Mouse (Mus musculus) granulocyte monocyte progenitor cell, adult 5-6 weeks (primary cell): ENCODE results near the gene Pcdh9. TPM values are rescaled to one million over a fixed set of nuclear protein-coding genes. Genes with fewer than 3 reads are reported as not detected.

ENCODE experiments used
- ATAC-seq: replicated peaks from 2 replicates; pipeline ENCODE4 v1.8.0; 2016; ENCODE audit warnings: mild to moderate bottlenecking, moderate TSS enrichment, inconsistent platforms; ENCODE audit not compliant: poor library complexity, severe bottlenecking
- total RNA-seq, 2 experiments: library from RNA; stranded (forward) in 1 of 2; stranded (reverse) in 1 of 2; fragments of 200-712, 200-1000 nt in 1 of 2; fragments of >200 nt in 1 of 2; fragmentation: Nextera tagmentation in 1 of 2; gene quantifications; 2 replicates each; pipeline ENCODE4 v1.2.3; 2014 to 2017

Gene Pcdh9
- total RNA-seq (2014; fragmentation: Nextera tagmentation) (0.09 TPM in 1 of 2 replicates, not detected in the other), total RNA-seq (2017) (not detected in 2 replicates)

DNA sequence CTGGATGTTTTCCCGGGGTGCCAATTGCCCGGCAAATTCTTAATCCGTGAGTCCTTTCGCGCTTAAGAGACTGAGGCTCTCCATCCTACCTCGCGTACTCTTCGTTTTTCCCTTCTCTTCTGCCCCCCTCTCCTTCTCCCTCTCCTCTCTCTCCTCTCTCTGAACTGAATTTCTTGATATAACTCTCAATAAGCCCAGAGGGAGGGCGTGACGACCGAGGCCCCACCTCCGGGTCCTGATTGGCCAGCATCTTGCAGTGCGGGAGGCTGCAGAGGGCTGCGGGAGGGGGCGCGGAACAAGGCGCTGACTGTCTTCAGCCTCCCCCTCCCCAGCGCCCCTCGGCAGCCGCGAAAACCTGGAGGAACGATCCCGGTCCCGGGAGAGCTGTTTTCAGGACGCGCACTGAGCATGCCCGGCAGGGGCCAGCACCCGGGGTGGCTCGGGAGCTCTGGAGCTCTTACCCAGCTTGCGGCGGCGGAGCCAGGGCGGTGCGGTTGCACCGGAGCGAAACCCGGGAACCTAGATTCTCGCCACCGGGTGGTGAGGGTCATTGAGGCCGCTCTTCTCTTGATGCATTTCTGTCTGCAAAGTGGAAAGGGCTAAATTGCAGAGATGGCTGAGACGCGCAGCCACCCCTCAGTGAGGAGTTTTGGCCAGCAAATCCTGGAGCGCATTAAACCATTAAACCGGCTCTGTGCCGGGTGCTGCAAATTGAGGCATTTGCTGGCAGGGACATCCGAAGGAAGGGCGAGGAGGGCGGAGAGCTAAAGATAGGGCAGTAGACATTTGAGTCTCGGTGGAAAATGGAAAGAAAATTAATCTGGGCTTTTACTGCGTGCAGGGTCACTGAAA is at the start of gene Pcdh9:
TSS of gene Pcdh9 (minus strand) at position 161 of the 852 bp plus-strand sequence.
- ATAC-seq = peak; percentile 65

DNA sequence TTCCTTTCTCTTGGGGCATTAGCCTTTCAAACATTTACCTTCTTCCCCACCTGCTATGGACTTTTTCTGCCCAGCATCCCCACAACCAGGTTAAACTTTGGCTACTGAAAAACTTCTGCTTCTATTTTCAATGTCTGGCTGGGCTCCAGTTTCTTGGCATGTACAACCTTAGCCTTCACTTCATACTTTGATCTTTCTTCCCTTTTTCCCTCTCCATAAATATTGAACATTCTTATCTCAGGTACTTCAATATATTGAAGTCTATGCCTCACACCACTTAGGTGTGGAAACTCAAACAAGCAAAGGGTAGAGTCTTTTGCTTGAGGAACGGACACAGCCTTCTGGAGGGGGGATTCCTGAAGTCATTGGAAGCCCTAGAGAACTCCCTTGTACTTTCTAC is 16.4 kb upstream of the Pcdh9 start:
- ATAC-seq = no peak

- no peak for ATAC-seq
Observed at GRCm38 (mm10) chr14:93898533-93898932, 8.1 kb upstream of the Pcdh9 start.

DNA sequence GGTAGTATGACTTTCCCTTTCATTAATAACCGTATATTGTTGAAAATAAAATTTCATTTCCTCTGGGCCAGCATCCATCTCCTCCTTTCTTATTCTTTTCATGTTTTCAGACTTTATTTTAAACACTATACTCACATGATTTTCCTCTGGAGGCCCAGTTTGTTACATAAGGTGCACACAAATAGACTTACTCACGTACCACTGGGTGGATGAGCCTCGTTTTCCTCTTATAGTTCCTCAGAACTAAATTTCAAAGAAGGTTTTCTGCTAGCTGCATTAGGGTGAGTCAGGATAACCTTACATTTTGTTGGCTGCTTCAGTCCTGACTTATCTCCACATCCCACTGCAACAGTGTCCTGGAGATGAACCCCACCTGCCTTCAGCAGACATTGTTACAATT is 4.7 kb upstream of the Pcdh9 start:
- no peak for ATAC-seq

GRCm38 (mm10) chr14:93891371-93891746 is 880 bp upstream of the Pcdh9 start:
- no peak for ATAC-seq

DNA sequence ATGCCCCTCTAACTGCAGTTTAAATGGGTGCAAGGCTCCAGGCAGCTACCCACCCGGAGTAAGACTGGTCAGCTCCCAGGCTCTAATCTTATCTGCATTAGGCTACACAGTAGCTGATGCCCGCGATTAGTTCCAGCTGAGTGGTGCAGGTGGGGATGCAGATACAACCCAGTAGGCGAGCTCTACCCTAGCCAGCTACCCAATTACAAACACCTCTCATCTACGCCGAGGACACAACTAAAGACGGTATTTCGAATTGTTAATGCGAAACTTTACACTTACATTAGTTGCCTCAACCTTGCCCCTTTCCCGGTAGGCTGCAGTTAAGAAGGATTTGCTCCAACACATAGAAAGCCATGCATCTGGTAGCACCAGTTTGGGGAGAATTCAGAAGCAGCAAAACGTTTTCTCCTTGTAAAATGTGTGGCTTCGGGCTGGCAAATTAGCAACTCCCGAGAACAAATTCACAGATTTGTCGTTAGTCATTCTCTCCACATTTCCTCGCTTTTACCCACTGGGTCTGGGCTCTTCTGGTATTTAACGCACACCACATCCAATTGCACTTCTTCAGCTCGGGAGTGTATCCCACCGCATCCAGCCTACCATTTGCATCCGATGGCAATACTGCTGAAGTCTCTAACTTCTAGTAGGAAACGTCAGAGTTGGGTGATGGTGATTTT is 500 bp downstream of the Pcdh9 start:
- no peak for ATAC-seq

- no peak for ATAC-seq
Observed at GRCm38 (mm10) chr14:93889231-93889630, 1.2 kb downstream of the Pcdh9 start.

- ATAC-seq = no peak
Observed at GRCm38 (mm10) chr14:93888346-93888745, 2.1 kb downstream of the Pcdh9 start.

DNA sequence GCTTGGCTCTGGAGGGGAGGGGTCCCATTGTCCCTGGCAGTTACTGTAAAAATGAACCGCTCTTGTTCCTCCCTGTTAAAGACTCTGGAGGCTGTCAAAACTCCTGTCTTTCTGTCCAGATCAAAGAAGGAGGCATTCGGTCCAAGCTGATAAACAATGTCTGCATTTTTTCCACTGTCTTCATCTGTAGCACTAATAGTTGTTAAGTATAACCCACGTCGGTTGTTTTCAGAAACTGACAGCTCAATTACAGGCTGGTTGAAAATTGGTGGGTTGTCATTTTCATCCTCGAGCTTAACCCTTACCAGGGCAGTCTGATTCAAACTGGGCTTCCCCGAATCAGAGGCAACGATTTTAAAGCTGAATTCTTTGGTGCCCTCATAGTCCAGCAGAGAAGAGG is 3.4 kb downstream of the Pcdh9 start:
- ATAC-seq = no peak

GRCm38 (mm10) chr14:93885551-93886084 is 4.9 kb downstream of the Pcdh9 start:
- no peak for ATAC-seq

DNA sequence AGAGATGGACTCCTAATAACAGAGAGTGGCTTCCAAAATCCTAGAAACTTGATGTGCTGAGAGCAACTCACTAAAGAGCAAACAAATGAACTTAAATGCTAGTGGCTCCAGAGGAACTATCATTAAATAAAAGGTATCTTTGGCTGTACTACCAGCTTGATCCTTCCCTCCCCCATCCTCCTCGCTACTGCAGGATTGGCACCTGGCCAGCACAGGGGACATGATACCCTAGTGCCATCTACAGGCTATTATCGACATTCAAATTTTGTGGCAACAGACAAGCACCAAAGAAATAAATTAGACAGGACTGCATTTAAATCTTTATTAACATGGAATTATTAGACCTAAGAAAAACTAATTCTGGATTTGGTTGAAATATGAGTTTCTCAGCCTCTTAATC is 6.0 kb downstream of the Pcdh9 start:
- no peak for ATAC-seq

DNA sequence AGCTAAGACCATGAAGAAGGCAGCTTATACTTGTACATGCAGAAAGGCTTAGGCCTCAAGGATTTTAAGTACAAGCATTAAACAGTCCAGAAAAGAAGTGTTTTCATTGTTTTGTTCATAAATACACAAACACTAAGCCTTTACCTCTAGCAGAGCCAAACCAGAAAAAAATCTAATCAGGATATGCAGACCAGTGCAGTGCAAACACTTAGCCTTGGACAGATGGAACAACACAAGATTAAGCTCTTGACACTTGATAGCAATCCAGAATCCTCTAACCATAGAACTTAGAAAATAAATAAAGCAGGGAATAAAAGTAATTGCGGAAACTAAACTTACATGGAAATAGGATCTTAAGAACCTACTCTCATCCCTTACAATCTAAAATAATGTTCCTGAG is 10.4 kb downstream of the Pcdh9 start:
- no peak for ATAC-seq

- no peak for ATAC-seq
Observed at GRCm38 (mm10) chr14:93875968-93876367, 14.5 kb downstream of the Pcdh9 start.

- ATAC-seq = no peak
Observed at GRCm38 (mm10) chr14:93868211-93868610, 22.3 kb downstream of the Pcdh9 start.

DNA sequence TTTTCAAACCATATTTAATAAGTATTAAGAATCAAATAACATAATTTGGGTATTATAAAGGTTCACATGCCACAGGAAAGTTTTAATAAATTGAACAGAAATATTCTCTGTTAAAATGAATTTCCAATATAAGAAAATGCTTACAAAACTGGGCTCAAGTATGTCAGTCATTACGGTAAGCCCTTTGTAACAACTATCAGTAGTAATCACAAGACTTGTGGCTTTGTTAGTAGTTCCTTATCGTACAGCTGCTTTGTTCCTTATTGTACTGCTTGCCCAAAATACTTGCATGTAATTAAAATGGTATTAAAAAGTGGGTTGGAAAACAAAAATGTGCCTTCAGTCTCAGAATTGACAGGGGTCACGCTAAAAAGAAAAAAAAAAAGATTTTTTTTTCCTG is 32.4 kb downstream of the Pcdh9 start:
- no peak for ATAC-seq

GRCm38 (mm10) chr14:93846091-93846677 is 44.3 kb downstream of the Pcdh9 start:
- ATAC-seq = no peak

DNA sequence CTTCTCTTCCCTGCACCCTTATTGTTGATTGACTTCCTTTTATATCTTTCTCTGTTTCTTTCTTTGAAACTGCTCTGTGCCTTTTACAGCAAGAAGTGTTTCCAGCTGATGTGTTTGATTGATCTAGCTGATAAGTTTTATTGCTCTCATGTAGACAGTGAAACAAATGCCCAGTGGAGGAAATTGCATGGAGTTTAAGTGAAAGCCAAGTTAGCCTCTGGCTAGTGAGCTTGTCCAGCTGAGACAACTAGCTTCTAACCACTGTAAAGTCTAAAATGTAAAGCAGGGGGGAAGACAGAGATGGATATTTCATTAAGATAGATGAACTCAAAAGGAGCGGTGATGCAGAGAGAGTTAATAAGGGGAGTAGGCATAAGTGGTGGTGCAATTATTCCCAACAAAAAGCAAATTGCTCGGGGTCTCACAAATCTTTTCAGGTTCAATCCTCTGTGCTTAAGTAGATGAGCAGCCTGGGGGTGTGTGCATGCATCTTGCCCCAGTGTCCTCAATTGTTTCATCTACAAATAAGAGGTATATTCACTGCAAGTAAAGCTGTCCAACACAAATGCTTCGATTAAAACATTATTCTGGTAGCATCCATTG is 47.7 kb downstream of the Pcdh9 start:
- no peak for ATAC-seq

DNA sequence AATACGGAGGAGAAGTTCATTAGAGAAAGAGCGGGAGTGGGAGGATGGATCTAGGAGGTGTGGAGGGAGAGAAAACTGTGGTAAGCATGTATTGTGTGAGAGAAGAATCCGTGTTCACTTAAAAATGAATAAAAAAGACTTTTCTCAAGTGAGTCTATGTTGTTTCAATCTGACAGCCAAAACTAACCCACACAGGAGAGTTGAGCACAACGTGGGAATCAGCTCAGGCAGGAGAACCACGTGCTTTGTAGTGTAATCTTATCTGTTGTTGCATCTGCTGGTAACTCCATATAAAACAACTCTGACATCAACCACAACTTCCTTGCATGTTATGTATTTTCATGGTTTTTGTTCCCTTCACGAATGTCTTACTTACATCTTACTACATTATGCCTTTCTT is 58.0 kb downstream of the Pcdh9 start:
- ATAC-seq = no peak

DNA sequence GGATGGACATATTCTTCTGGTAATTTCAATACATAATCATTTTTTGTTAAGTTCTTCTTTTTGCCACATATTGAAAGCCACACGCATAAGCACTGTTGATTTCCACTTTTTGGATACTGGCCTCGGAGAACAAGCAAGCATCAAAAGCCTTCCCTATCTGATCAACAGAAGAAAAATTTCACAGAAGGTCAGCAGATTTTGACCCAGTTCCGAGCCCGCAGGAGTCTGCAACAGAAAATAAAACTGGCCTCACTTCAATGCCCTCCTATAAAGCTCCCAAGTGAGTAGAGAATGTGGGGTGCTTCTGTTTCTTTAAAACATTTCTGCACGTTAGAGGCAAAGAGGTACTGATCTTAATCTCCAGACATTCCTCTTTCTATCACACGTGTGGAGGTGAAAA is 63.3 kb downstream of the Pcdh9 start:
- ATAC-seq = no peak

GRCm38 (mm10) chr14:93826042-93826462 is 64.4 kb downstream of the Pcdh9 start:
- no peak for ATAC-seq

DNA sequence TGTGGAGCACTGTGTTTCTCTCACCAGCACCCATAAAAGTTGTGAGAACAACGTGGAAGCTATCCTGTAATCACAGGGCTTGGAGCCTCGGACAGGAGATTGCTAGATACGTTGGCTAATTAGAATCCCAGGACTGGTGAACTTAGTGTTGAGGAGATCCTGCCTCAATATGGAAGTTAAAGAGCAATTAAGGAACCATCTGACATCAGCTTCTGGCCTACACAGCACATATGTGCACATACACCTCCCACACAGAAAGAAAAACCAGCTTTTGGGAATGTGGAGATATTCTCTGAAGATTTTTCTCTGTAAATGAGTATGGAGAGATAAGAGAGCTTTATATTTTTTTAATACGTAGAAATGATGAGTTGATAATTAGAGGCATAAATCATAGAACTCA is 71.6 kb downstream of the Pcdh9 start:
- ATAC-seq = no peak
